Mouse (Mus musculus) CH12F3 (cell line): Measurements from ENCODE around the gene Rps10.
"Not testable (repeated sequence)": the region's sequence is repeated elsewhere in the genome, so short reads cannot be mapped to it uniquely, and the experiment has no call there.

Source experiments
- in situ Hi-C: fragments of 300-500 bp; cut with MboI; formaldehyde crosslinking; loops from 2 replicates; pipeline ENCODE4 v1.14.3; 2020; ENCODE audit warnings: low sequenced_read_pairs

Gene Rps10

DNA sequence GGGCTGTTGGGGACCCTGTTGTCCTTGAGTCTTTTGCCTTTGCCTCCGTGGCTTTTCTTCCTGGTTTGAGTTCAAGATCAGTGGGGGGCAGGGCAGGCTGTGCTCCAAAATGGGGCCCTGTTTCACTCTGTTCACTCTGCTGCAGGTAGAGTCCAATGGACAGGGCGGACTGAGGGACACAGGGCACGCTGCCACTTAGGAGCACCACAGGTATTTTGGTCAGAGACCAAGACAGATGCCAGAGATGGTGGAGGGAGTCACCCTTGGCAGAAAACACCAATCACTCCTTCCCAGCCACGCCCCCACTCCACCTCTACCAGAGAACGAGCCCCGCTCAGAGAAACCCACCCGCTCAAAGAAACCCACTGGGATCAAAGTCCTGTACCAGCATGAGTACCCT, 9.3 kb upstream of the Rps10 start:
- in situ Hi-C loops = no loop called here

DNA sequence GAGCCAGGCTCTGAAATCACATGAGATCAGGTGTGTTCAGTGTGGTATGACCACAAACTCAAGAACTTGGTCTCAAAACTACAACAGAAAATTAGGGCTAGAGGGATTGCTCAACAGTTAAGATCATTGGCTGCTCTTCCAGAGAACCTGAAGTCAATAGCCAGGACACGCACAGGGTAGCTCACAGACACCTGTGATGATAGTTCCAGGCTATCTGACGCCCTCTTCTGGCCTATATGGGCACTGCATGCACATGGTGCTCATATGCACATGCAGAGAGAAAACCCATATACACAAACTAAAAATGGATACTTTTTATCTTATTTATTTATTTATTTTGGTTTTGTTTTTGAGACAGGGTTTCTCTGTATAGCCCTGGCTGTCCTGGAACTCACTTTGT, 8.1 kb upstream of the Rps10 start:
- in situ Hi-C loops = no loop called here

DNA sequence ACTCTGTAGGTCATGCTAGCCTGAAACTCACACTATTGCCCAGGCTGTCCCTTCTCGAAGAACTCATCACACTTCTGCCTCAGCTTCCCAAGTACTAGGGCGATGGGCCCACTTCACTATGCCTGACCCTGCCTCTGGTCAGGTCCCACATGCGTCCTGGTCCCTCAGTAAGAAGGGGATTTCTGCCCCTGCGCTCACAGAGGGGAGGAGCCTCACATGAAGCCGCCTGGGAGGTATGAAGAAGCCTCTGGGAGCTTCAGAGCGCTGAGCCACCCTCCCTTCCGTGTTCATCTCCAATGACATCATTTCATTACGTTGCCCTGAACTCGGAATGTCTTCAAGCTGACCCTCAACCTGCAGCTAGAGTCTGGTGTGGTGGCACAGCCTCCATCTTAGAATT, 7.3 kb upstream of the Rps10 start:
- in situ Hi-C loops = no loop called here

DNA sequence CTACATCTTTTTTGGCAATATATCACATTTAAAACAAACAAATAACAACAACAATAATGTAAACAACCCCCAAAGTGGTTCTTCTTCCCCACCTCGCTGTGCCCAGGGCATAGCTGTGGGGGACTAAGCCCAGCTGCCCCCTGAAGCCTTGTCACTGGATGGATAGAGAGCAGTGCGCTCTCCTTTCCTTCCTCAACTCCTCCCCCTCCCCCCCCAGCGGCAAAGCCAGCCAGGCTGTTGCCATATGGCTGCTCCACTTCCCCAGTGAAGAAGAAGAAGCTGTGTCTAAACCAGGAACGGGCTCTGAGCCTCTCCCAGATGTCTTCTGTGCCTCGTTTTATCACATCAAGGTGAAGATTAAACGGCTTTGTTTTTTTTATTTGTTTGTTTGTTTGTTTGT, 6.6 kb upstream of the Rps10 start:
- in situ Hi-C loops = no loop called here

DNA sequence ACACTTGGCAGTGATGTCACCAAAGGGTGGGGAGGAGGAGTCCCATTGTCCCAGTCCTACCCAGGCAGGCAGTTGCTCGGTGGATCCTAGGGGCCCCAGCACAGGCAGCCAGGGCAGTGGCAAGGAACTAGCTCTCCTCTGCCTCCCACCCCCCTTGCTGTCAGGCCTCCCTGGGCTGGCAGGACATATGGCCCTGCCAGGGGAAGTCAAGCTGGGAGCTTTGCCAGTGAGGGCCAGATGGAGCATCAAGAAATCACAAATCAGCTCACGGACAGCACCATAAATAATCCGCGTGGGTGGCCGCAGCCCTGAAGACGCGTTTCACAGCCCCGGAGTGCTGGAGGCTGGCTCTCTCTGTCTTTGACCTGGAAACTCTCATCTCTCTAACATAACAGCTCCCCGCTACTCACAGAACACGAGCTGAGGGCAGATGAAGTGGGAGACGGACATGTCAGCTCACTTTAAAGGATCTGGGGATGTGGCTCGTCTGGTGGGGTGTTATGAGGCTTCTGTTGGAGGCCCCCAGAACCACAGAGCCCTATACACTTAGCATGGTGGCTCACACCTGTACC, 6.1 kb upstream of the Rps10 start:
- in situ Hi-C loops = no loop called here

DNA sequence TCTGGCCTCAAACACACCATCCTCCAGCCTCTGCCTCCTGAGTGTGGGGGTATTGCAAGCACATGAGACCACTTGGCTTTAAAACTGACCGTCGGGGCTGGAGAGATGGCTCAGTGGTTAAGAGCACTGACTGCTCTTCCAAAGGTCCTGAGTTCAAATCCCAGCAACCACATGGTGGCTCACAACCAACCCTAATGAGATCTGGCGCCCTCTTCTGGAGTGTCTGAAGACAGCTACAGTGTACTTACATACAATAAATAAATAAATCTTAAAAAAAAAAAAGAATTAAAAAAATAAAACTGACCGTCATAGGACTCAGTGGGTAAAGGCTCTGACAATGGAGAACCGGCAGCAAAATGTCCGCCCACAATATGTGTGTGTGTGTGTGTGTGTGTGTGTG, 3.4 kb upstream of the Rps10 start:
- in situ Hi-C loops = not testable (repeated sequence)

DNA sequence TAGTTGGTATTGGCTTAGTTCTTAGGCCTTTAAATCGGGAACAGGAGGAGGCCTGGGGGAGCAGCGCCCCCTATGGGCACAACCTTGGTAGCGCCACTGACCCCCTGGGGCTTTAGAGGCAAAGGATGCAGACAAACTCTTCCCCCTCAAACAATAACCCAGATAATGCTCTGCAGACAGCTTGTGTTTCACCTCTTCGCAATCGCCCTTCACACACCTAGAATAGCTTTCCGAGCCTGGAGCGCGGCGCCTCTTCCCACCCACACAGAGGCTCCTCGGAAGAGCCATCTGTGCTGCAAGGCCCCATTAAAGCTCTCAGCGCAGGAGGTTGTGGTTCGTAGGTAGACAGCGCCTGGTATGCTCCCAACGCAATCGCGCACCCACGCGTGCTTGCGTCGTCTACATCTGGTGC, 2.5 kb upstream of the Rps10 start:
- in situ Hi-C loops = no loop called here

DNA sequence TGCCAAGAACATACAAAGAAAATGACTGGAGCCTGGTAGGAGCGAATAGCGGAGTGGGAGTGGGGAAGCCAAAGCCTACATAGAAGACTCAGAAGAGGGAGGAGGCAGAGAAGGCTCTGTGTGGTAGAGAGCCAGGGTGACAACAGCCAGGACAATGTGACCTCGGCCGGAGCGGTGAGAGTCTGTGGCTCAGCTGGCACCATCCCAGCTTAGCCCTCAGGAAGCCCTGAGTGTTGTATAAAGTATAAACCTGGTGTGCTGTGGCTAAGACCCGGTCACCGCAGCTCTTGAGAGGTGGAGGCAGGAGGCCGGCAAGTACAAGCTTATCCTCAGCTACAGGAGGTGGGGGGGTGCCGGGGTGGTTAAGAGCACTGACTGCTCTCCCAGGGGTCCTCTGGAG, 864 bp upstream of the Rps10 start:
- in situ Hi-C loops = no loop called here

DNA sequence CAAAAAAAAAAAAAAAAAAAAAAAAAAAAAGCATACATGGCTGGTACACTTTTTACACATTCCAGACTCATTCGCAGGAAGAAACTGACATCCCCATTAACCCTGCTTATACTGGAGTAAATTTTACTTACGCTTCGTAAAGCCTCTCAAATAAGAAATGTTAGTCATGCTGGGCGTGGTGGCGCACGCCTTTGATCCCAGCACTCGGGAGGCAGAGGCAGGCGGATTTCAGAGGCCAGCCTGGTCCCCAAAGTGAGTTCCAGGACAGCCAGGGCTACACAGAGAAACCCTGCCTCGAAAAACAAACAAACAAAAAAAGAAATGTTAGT, 930 bp downstream of the Rps10 start:
- in situ Hi-C loops = not testable (repeated sequence)

DNA sequence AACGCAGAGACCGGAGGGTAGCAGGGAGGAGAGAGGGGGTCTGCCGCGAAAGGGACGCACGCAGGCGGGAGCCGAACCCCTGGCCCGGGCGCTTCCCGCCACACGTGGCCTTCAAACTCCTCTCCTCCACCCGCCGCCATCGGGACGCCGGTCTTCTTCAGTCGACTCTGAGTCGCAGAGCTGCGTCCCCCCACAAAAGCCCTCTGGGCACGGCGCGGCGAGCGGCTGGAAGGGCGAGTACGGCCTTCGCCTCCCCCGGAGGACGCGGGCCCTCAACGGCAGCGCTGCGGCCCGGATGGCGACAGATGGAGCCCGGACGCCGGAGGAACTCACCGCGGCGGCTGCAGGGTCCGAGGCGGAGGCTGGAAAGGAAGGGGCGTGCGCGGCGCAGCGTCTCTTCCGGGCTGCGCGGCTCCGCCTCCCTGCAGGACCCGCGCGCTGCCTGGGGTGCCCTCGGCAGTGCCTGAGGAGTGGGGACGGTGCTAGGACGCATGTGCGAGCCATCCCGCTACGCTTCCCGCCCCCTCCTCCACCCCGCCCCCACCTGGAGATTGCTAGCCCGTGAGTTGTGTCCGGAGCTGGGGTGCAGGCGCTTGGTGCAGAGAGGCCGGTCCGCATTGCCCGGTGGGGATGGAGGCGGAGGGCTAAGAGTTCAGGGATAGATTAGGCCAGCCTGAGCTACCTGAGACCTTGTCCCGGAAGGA, 1.4 kb downstream of the Rps10 start, which contains the start of gene RPS10-NUDT3:
Gene RPS10-NUDT3, minus strand, starts transcription at position 352 of the 704 bp plus-strand sequence.
- in situ Hi-C loops = no loop called here

DNA sequence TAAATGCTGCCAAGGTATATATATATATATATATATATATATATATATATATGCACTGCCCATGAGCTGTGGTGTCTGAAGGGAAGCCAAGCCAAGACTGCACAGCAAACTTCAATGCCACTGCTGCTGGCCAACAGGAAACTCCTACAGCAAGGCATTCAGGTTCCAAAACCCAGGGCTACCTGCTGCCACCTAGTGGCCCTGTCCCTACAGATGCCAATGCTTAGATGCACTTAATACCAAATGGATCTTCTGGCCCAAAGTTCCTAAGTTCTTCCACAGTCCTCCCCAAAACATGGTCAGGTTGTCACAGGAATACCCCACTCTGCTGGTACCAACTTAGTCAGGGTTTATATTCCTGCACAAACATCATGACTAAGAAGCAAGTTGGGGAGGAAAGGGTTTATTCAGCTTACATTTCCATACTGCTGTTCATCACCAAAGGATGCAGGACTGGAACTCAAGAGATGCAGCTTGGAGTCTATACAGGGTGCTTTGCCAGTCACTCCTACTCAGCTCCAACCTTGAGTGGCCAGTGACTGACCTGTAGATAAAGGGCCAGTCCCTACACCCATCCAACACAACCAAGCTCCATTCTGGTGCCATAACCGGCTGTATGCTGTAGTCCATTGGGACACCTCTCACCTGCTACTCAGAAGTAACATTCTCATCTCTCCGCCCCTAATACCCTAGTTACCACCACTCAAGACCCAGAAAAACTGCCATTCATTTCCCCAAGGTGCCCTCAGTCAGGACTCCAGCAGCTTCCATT, 7.0 kb downstream of the Rps10 start:
- in situ Hi-C loops = no loop called here

DNA sequence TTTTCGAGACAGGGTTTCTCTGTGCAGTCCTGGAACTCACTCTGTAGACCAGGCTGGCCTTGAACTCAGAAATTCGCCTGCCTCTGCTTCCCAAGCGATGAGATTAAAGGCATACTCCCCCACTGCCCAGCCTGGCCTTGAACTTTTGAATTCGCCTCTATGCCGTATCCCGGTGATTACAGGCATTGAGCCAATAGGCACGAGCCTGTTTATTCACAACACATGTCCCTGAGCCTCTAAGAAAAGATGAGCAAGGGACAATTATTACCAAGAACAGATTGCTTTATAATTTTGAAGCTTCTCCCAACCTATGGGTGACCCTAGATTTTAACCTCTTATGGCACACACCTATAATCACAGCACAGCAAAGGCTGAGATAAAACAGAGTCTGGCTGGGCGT, 8.1 kb downstream of the Rps10 start:
- in situ Hi-C loops = no loop called here

DNA sequence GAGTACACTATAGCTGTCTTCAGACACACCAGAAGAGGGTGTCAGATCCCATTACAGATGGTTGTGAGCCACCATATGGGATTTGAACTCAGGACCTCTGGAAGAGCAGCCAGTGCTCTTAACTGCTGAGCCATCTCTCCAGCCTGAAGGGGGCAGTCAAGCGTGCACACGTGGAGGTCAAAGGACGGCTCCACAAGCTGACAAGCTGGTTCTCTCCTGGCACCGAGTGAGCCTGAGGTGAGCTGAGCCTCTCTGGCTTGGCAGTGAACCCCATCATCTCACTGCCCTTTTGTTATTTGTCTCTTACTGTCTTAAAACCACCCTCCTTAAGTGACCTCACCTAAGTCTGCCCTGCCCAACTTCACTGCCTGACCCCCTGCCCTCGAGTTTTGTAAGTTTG, 9.0 kb downstream of the Rps10 start:
- in situ Hi-C loops = no loop called here

DNA sequence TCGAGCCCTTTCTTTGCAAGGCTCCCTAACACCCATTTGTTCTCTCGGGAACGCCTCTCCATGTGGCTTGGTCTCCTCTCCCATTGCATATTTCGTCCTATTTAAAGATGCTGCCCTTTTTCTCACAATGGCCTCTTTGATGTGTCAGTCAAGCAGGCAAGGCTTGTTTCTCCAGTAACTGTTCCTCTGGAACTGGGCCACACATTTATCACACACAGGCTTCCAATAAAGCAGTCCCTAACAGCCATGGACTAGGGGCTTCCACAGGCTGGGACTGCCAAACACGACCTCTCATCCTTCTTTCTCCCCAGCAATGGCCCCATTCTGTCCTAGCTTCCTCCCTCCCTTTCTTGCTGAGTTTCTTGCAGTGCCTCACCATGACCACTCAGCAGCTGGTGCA, 9.8 kb downstream of the Rps10 start:
- in situ Hi-C loops = no loop called here

DNA sequence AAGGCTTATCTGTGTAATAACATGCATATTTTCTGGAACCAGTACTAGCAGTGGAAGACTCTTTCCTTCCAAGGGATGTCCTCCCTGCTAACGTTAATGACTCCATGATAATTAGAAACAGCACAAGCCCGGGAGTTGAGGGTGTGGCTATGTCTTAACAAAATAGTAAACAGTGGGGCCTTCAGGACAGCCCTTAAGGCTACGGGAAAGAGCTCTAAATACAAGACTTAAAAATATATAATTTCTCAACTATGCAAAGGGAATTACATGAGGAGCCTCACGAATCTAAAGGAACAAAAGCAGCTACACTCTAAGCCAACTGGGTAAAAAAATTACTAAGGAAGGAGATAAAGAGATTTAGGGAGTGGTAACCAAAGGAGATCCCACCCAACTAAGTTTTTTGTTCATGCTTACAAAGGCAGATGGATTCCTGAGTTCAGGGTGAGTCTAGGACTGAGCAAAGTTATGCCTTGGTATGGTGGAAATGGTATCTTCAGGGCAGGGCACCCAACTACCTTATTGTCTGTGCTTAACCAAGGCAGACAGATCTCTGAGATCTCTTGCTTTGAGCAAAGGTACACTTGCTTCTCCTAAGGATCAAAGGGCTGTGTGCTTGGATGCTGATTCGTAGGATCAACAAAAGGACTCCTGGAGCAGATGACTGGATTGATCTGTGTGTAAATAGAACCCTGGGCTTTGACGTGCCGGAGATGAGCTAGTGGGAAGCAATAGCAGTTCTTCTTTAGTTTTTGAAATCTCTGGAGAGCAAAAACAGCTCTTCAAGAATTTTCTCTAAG, 10.8 kb downstream of the Rps10 start:
- in situ Hi-C loops = no loop called here

DNA sequence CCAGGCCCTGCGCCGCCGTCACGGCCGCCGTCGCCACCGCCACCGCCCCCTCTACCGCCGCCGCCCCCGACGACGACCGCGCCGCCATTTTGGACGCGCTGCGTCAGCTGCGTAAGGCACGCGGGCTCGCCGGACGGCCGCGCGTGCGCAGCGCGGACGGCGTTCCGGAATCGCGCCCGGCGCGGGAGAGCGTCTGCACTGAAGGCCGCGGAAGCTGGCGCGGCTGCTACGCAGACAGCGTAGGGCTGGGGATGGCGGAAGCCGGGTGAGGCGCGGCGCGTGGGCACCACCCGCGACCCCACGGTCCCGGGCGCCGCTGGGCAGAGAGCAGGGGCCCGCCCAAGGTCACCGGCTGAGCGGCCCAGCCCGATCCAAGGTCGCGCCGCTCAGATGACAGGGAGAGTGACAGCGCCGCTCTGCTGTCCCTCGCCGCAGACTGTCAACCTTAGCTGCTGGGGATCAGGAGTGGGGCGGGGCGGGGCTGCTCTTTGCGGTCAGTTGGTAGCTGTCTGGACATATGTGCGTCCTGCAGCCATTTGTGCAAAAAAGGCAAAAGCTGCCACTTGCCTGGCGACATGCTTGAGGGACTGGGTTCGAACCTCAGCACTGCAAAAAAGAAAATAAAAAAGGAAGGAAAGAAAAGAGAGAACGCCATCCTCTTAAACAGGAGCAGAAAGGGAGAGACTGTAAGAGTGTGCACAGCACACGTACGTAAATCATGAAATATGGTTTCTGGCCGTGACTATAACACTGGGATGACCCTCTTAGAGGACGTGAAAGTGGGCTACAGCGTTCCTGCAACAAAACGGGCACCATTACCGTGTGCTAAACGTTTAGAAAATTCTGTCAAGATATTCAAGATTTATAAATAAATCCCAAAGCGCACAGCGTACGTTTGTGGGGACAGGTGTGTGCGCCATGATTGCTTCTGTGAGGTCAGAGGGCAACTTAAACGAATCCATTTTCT, 12.8 kb downstream of the Rps10 start, which contains the start of gene Nudt3:
Gene Nudt3, minus strand, starts transcription at position 136 of the 967 bp plus-strand sequence.
- in situ Hi-C loops = no loop called here

DNA sequence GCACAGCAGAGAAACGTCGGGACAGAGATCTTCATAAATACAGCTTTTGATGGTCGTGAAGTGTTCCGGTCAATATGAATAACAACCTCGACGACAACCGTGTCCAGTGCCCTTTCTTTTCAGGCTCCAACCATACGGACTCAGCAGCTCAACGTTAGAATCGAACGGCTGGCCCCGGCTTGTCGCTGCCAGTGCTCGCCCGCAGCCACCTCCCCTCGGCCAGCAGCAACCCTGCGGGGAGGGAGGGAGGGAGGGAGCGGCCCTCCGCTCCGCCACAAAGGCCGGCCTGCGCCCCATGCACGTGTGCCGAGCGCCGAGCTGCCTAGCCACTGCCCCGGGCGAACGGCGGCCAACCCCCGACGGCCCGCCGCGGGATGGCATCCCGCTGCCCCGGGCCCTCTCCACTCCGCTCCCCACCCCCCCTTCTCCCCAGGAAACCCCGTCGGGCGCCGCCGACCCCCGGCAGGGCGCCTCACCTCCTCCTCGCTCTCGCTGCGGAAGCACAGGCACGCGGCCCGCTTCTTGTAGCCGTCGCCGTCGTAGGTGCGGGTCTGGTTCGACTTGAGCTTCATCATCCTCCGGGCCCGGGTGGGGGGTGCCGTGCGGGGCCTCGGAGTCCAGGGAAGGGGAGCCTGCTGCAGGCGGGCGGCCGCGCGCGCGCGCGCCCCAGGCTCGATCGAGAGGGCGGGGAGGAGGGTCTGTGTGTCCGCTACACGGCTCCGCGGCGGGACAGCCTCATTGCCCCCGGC, 13.7 kb downstream of the Rps10 start:
- in situ Hi-C loops = no loop called here

DNA sequence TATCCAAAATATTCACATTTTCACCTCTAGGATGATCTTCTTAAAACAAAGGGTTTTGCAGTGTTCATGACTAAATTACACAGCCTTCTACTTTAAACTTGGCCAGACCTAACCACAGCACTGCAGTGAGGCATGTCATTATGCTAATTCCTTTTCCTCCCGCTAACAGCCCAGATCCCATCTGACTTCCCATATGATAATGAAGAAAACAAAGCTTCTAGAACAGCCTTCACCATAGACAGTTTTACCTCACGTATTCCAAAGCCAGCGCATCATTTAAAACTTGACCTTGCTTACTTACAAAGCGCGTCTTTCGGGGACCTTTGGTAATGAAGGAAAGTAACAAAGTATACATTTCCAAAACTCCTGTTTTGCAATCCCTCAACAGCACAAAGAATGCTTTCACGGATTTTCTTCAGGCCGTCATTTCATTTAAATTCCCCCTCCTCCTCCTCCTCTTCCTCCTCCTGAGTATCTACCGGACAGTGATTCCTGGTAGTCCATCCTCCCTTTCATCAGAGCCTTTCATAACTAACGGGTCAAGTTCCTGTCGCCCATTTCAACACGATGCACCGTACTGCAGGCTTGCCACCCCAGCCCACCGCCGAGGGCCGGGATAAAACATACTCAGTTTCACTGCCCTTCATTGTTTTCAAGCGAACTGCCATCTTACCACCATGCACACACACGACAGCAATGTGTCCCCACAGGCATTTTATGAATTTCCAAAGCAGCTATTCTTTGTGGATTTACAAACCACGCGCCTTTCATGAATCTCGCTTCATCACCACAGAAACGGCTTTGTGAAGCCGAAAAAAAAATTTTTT, 14.6 kb downstream of the Rps10 start:
- in situ Hi-C loops = no loop called here

DNA sequence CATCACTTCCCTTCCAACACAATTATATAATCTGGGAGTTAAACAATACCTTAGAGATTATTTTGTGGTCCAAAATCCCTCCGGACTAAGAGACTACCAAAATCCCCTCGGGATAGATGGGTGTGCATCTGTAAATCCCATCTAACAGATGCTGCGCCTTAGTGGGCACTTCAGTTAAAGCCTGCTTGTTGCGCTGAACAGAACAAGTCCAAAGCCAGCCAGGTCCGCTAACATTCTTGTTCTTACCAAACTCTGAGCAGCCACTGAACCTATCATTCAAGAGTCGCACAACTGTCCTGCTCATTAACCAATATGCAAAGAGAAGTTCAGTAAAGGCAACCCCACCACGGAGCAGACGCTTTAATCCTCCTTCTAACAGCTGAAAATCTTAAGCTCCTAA, 15.3 kb downstream of the Rps10 start:
- in situ Hi-C loops = no loop called here
